Mouse (Mus musculus): ENCODE data around the gene Foxk1.

DNA sequence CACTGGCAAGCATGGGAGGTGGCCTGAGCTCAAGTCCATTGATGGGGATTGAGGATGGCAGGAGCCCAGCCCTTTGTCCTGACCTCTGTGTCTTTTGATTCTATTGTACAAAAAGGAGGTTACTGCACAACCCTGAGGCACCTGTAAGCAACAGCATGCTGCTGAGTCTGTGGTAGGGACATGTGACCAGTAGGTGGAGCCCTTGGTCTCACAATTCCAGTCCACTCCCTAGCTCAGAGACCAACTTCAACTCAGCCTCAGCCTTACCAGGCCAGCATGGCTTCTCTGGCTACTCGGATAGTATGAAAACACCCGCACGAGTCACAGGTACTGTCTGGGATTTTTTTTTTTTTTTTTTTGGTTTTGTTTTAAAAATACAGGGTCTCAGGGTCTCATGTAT is 101.1 kb downstream of the Foxk1 start:
- TF ChIP-seq HCFC1 (IDR thresholded peaks at IDR 0.05; ENCODE audit: borderline replicate concordance, insufficient read depth, low read length) (0 out of 2 replicates have a peak, but pooled peaks have one; percentile 37), MAFK (IDR thresholded peaks at IDR 0.05; ENCODE audit: insufficient read depth, low read depth, low read length) (no peak), ZC3H11A (IDR thresholded peaks at IDR 0.05; ENCODE audit: borderline replicate concordance, low read depth, low read length) (peak; percentile 54; the same call in 1 of the 2 replicates), ZNF384 (IDR thresholded peaks at IDR 0.05; ENCODE audit: low read depth, low read length) (no peak)
